Mouse (Mus musculus) T-helper 2 cell (primary cell): ENCODE data around the gene Nubp1.

Source experiments
- in situ Hi-C: fragments of 300-600 bp; cut with MboI, MseI; formaldehyde crosslinking; loops from one replicate; pipeline ENCODE4 v1.15.1; 2025; ENCODE audit warnings: high pct_unique_total_duplicates

Gene Nubp1

GRCm38 (mm10) chr16:10467391-10468107 lies 55.8 kb downstream of the Nubp1 start:
- in situ Hi-C loops, result no loop called here

GRCm38 (mm10) chr16:10468201-10468600 lies 56.5 kb downstream of the Nubp1 start:
- in situ Hi-C loops, result no loop called here

- in situ Hi-C loops, result no loop called here
These were observed 60.2 kb downstream of the Nubp1 start for GRCm38 (mm10) chr16:10471950-10472349.
